Mouse (Mus musculus) midbrain, embryonic 12.5 days (tissue): ENCODE results near the gene Unc5cl. TPM values are rescaled to one million over a fixed set of nuclear protein-coding genes. Genes with fewer than 3 reads are reported as not detected.
A peak's percentile ranks its signal among the peaks of the same experiment; 100 is the strongest.

Experiments
- ATAC-seq: fragments of 200-750 bp; cut with Nextera tagmentation; 2 replicates; pipeline ENCODE4 v1.8.0; 2017; ENCODE audit warnings: low read depth, moderate TSS enrichment, moderate library complexity; ENCODE audit not compliant: low FRiP score
- H3K27ac ChIP-seq: fragments of 300-500 bp; sonication (generic); replicated peaks from 2 replicates; pipeline ENCODE4 v1.5.1; 2016; ENCODE audit warnings: mild to moderate bottlenecking
- H3K27me3 ChIP-seq: fragments of 300-500 bp; sonication (generic); 2 replicates; pipeline ENCODE4 v1.6.1; 2016; ENCODE audit warnings: mild to moderate bottlenecking
- H3K36me3 ChIP-seq: fragments of 300-500 bp; sonication (generic); 2 replicates; pipeline ENCODE4 v1.6.1; 2016
- H3K4me1 ChIP-seq: fragments of 300-500 bp; sonication (generic); 2 replicates; pipeline ENCODE4 v1.6.1; 2016
- H3K4me2 ChIP-seq: fragments of 300-500 bp; sonication (generic); replicated peaks from 2 replicates; pipeline ENCODE4 v1.6.1; 2016; ENCODE audit warnings: mild to moderate bottlenecking, moderate library complexity
- H3K4me3 ChIP-seq: fragments of 300-500 bp; sonication (generic); 2 replicates; pipeline ENCODE4 v1.5.1; 2016; ENCODE audit warnings: mild to moderate bottlenecking
- H3K9ac ChIP-seq: fragments of 300-500 bp; sonication (generic); replicated peaks from 2 replicates; pipeline ENCODE4 v1.6.1; 2016; ENCODE audit warnings: mild to moderate bottlenecking, moderate library complexity
- H3K9me3 ChIP-seq: fragments of 300-500 bp; sonication (generic); 2 replicates; pipeline ENCODE4 v1.6.1; 2016; ENCODE audit warnings: mild to moderate bottlenecking
- WGBS: fragments of 180-500 bp; shearing (Covaris S2); methylation state at CpG from one replicate; pipeline ENCODE4 v1.1.7; 2016; 5-methylcytosine and 5-hydroxymethylcytosine counted together
- polyA plus RNA-seq: library from polyadenylated mRNA; unstranded; fragments of >200 nt; fragmentation: Nextera tagmentation; extraction: Ambion mirVana; gene quantifications from 2 replicates; pipeline ENCODE4 v1.2.1, GENCODE M21; 2016

The Unc5cl gene
- 0.08 and 0.22 TPM in 2 replicates for polyA plus RNA-seq

- no peak for ATAC-seq
- 56% methylated on average over 11 of the region's 11 CpGs for WGBS
- no peaks in the 10 kb centered on the region for H3K9me3 ChIP-seq
- no peaks in the 10 kb centered on the region for H3K36me3 ChIP-seq
- no peaks in the 10 kb centered on the region for H3K27me3 ChIP-seq
- no peak within 1 kb of the TSS for H3K4me2 ChIP-seq
- no peak within 1 kb of the TSS for H3K9ac ChIP-seq
- no peak within 1 kb of the TSS for H3K27ac ChIP-seq
- peaks cover 4% of the 10 kb centered on the region; the same call in 1 of the 2 replicates for H3K4me1 ChIP-seq
- no peak within 1 kb of the TSS for H3K4me3 ChIP-seq
Observed at GRCm38 (mm10) chr17:48454688-48455087, at the start of gene Unc5cl. TSS of gene Unc5cl (plus strand) at chr17:48454901.

GRCm38 (mm10) chr17:48407154-48407553 is 47.5 kb upstream of the Unc5cl start:
- Histone ChIP-seq H3K4me2 (no peak overlapping the region), H3K27ac (no peak overlapping the region), H3K9ac (no peak overlapping the region), H3K36me3 (no peaks in the 10 kb centered on the region), H3K4me1 (peaks cover 27% of the 10 kb centered on the region), H3K27me3 (no peaks in the 10 kb centered on the region), H3K4me3 (no peak overlapping the region), H3K9me3 (no peaks in the 10 kb centered on the region)
- ATAC-seq = no peak
- 85% methylated on average over 4 of the region's 4 CpGs for WGBS

- 10% methylated on average over 8 of the region's 8 CpGs for WGBS
- no peaks in the 10 kb centered on the region for H3K27me3 ChIP-seq
- H3K4me3 ChIP-seq = peak overlapping the region; percentile 69
- peaks cover 28% of the 10 kb centered on the region for H3K4me1 ChIP-seq
- H3K4me2 ChIP-seq = peak overlapping the region; percentile 76
- H3K36me3 ChIP-seq = peaks cover 4% of the 10 kb centered on the region; the same call in 1 of the 2 replicates
- peak overlapping the region; percentile 96 for H3K9ac ChIP-seq
- H3K27ac ChIP-seq = peak overlapping the region; percentile 100
- H3K9me3 ChIP-seq = no peaks in the 10 kb centered on the region
- no peak for ATAC-seq
Observed at GRCm38 (mm10) chr17:48407910-48408525, 46.7 kb upstream of the Unc5cl start.

GRCm38 (mm10) chr17:48408526-48409291 is 46.0 kb upstream of the Unc5cl start:
- H3K27me3 ChIP-seq = no peaks in the 10 kb centered on the region
- no peaks in the 10 kb centered on the region for H3K9me3 ChIP-seq
- peaks cover 28% of the 10 kb centered on the region for H3K4me1 ChIP-seq
- peak overlapping the region; percentile 76 for H3K4me2 ChIP-seq
- H3K9ac ChIP-seq = peak overlapping the region; percentile 96
- peak overlapping the region; percentile 100 for H3K27ac ChIP-seq
- H3K4me3 ChIP-seq = peak overlapping the region; percentile 69
- peak; percentile 32 for ATAC-seq
- peaks cover 7% of the 10 kb centered on the region; the same call in 1 of the 2 replicates for H3K36me3 ChIP-seq
- under 1% methylated on average over 47 of the region's 47 CpGs for WGBS

- ATAC-seq = peak; percentile 97
- peak within 1 kb of the TSS; percentile 96 for H3K9ac ChIP-seq
- under 1% methylated on average over 78 of the region's 84 CpGs for WGBS
Observed at GRCm38 (mm10) chr17:48409380-48410298, 45.1 kb upstream of the Unc5cl start, which contains the start of the genes Nfya and Oard1. TSS of gene Nfya (minus strand) at chr17:48409906. TSS of gene Oard1 (plus strand) at chr17:48410014.

GRCm38 (mm10) chr17:48410299-48410785 is 44.4 kb upstream of the Unc5cl start:
- H3K9me3 ChIP-seq = no peaks in the 10 kb centered on the region
- peak; percentile 24 for ATAC-seq
- WGBS = under 1% methylated on average over 13 of the region's 13 CpGs

More at GRCm38 (mm10) chr17:48409380-48410298, 45.1 kb upstream of the Unc5cl start, which contains the start of the genes Nfya and Oard1:
- Histone ChIP-seq H3K27ac (peak within 1 kb of the TSS; percentile 100), H3K4me3 (peak within 1 kb of the TSS; percentile 69), H3K9me3 (no peaks in the 10 kb centered on the region), H3K4me1 (peaks cover 28% of the 10 kb centered on the region), H3K36me3 (peaks cover 17% of the 10 kb centered on the region), H3K27me3 (no peaks in the 10 kb centered on the region), H3K4me2 (peak within 1 kb of the TSS; percentile 76)

GRCm38 (mm10) chr17:48411241-48411640 is 43.5 kb upstream of the Unc5cl start:
- peaks cover 31% of the 10 kb centered on the region for H3K36me3 ChIP-seq
- H3K4me1 ChIP-seq = peaks cover 28% of the 10 kb centered on the region
- H3K4me2 ChIP-seq = peak overlapping the region; percentile 76
- peak overlapping the region; percentile 78 for H3K9ac ChIP-seq
- no peak overlapping the region for H3K27ac ChIP-seq
- no peaks in the 10 kb centered on the region for H3K27me3 ChIP-seq
- peak overlapping the region; percentile 69 for H3K4me3 ChIP-seq
- H3K9me3 ChIP-seq = no peaks in the 10 kb centered on the region
- no peak for ATAC-seq
- 59% methylated on average over 8 of the region's 8 CpGs for whole genome bisulfite sequencing

More at GRCm38 (mm10) chr17:48410299-48410785, 44.4 kb upstream of the Unc5cl start:
- peak overlapping the region; percentile 78 for H3K9ac ChIP-seq
- peak overlapping the region; percentile 100 for H3K27ac ChIP-seq
- peak overlapping the region; percentile 76 for H3K4me2 ChIP-seq
- H3K4me1 ChIP-seq = peaks cover 28% of the 10 kb centered on the region
- peak overlapping the region; percentile 69 for H3K4me3 ChIP-seq
- peaks cover 24% of the 10 kb centered on the region for H3K36me3 ChIP-seq
- no peaks in the 10 kb centered on the region for H3K27me3 ChIP-seq

- Histone ChIP-seq H3K4me1 (peaks cover 11% of the 10 kb centered on the region), H3K4me2 (no peak overlapping the region), H3K9ac (no peak overlapping the region), H3K9me3 (no peaks in the 10 kb centered on the region), H3K27ac (no peak overlapping the region), H3K27me3 (no peaks in the 10 kb centered on the region), H3K36me3 (peaks cover 41% of the 10 kb centered on the region), H3K4me3 (no peak overlapping the region)
- 89% methylated on average over 7 of the region's 7 CpGs for WGBS
- no peak for ATAC-seq
Observed at GRCm38 (mm10) chr17:48416011-48416410, 38.7 kb upstream of the Unc5cl start.

- no peak overlapping the region for H3K4me3 ChIP-seq
- WGBS = 93% methylated on average over 14 of the region's 14 CpGs
- peaks cover 41% of the 10 kb centered on the region for H3K36me3 ChIP-seq
- no peak overlapping the region for H3K27ac ChIP-seq
- H3K9me3 ChIP-seq = no peaks in the 10 kb centered on the region
- H3K4me2 ChIP-seq = no peak overlapping the region
- H3K4me1 ChIP-seq = peaks cover 5% of the 10 kb centered on the region; the same call in 1 of the 2 replicates
- 0 out of 2 replicates have a peak, but pooled peaks have one; percentile 44 for ATAC-seq
- no peak overlapping the region for H3K9ac ChIP-seq
- no peaks in the 10 kb centered on the region for H3K27me3 ChIP-seq
Observed at GRCm38 (mm10) chr17:48416425-48417195, 38.1 kb upstream of the Unc5cl start.

- no peaks in the 10 kb centered on the region for H3K4me1 ChIP-seq
- no peaks in the 10 kb centered on the region for H3K9me3 ChIP-seq
- H3K4me3 ChIP-seq = no peak overlapping the region
- no peaks in the 10 kb centered on the region for H3K27me3 ChIP-seq
- H3K27ac ChIP-seq = no peak overlapping the region
- no peak for ATAC-seq
- H3K9ac ChIP-seq = no peak overlapping the region
- 92% methylated on average over 6 of the region's 6 CpGs for WGBS
- peaks cover 41% of the 10 kb centered on the region for H3K36me3 ChIP-seq
- H3K4me2 ChIP-seq = no peak overlapping the region
Observed at GRCm38 (mm10) chr17:48417521-48417920, 37.2 kb upstream of the Unc5cl start.
